Mouse (Mus musculus): ENCODE data around the gene Thbs4.

DNA sequence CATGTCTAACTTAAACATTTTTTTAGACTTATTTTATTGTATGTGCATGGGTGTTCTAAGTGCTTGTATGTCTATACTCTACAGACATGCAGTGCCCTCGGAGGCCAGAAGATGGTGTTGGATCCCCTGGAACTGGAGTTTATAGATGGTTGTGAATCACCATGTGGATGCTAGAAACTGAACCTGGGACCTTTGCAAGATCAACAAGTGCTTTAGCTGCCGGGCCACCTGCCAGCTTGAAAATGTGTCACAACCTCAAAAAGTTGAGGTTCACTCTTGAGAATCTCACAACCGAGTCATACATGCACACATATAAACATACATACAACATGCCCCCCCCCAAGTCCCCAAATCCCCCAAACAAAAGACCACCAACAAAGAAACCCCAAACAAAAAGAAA is 54.8 kb downstream of the Thbs4 start:
- TF ChIP-seq CTCF (IDR thresholded peaks at IDR 0.05; ENCODE audit: control insufficient read depth, insufficient read depth, low read length) (no peak), POLR2A (IDR thresholded peaks at IDR 0.05; ENCODE audit: borderline replicate concordance, control insufficient read depth, low read depth, low read length) (no peak)

Data from bone marrow, adult 2 months (tissue).